Mouse (Mus musculus) heart, postnatal 4 days (tissue): Measurements from ENCODE around the gene Tbc1d2. TPM values are rescaled to one million over a fixed set of nuclear protein-coding genes. Genes with fewer than 3 reads are reported as not detected.

Source experiments
- DNase-seq: peaks from one replicate; pipeline ENCODE4 v3.0.0; 2021
- total RNA-seq, 2 experiments: library from RNA; stranded (reverse); gene quantifications; 2 replicates each; pipeline ENCODE4 v1.2.3; 2021

Gene Tbc1d2
- total RNA-seq, result 1 to 10 TPM; 2.9 to 3.5 TPM

GRCm38 (mm10) chr4:46650086-46650753 lies at the start of gene Tbc1d2:
TSS of gene Tbc1d2 (minus strand) at chr4:46650209.
- peak; percentile 96 for DNase-seq

GRCm38 (mm10) chr4:46696467-46696866 lies 46.5 kb upstream of the Tbc1d2 start:
- DNase-seq, result no peak

GRCm38 (mm10) chr4:46690565-46690964 lies 40.6 kb upstream of the Tbc1d2 start:
- no peak for DNase-seq

GRCm38 (mm10) chr4:46690023-46690420 lies 40.0 kb upstream of the Tbc1d2 start:
- DNase-seq, result no peak

GRCm38 (mm10) chr4:46689397-46690022 lies 39.5 kb upstream of the Tbc1d2 start:
- DNase-seq, result peak; percentile 83

- no peak for DNase-seq
Measured at GRCm38 (mm10) chr4:46688213-46688832, 38.3 kb upstream of the Tbc1d2 start.

GRCm38 (mm10) chr4:46684160-46684559 lies 34.2 kb upstream of the Tbc1d2 start:
- DNase-seq, result peak; percentile 57

- DNase-seq, result no peak
Measured at GRCm38 (mm10) chr4:46676646-46677045, 26.6 kb upstream of the Tbc1d2 start.

GRCm38 (mm10) chr4:46675992-46676391 lies 26.0 kb upstream of the Tbc1d2 start:
- DNase-seq, result no peak

- no peak for DNase-seq
Measured at GRCm38 (mm10) chr4:46675272-46675785, 25.3 kb upstream of the Tbc1d2 start.

GRCm38 (mm10) chr4:46668620-46669019 lies 18.6 kb upstream of the Tbc1d2 start:
- DNase-seq, result no peak

GRCm38 (mm10) chr4:46666420-46666819 lies 16.4 kb upstream of the Tbc1d2 start:
- DNase-seq, result no peak

- peak; percentile 42 for DNase-seq
Measured at GRCm38 (mm10) chr4:46665371-46665774, 15.4 kb upstream of the Tbc1d2 start.

GRCm38 (mm10) chr4:46664123-46665009 lies 14.4 kb upstream of the Tbc1d2 start:
- peak; percentile 77 for DNase-seq

- no peak for DNase-seq
Measured at GRCm38 (mm10) chr4:46661433-46661832, 11.4 kb upstream of the Tbc1d2 start.

- no peak for DNase-seq
Measured at GRCm38 (mm10) chr4:46658946-46659345, 8.9 kb upstream of the Tbc1d2 start.

GRCm38 (mm10) chr4:46657116-46657515 lies 7.1 kb upstream of the Tbc1d2 start:
- DNase-seq, result peak; percentile 84

- no peak for DNase-seq
Measured at GRCm38 (mm10) chr4:46655956-46656355, 5.9 kb upstream of the Tbc1d2 start.

- DNase-seq, result no peak
Measured at GRCm38 (mm10) chr4:46655298-46655697, 5.3 kb upstream of the Tbc1d2 start.

GRCm38 (mm10) chr4:46649161-46649560 lies 848 bp downstream of the Tbc1d2 start:
- DNase-seq, result no peak

GRCm38 (mm10) chr4:46643676-46644112 lies 6.3 kb downstream of the Tbc1d2 start:
- DNase-seq, result no peak

- peak; percentile 32 for DNase-seq
Measured at GRCm38 (mm10) chr4:46642924-46643675, 6.9 kb downstream of the Tbc1d2 start.
